Mouse (Mus musculus): ENCODE measurements around the gene Helz.

DNA sequence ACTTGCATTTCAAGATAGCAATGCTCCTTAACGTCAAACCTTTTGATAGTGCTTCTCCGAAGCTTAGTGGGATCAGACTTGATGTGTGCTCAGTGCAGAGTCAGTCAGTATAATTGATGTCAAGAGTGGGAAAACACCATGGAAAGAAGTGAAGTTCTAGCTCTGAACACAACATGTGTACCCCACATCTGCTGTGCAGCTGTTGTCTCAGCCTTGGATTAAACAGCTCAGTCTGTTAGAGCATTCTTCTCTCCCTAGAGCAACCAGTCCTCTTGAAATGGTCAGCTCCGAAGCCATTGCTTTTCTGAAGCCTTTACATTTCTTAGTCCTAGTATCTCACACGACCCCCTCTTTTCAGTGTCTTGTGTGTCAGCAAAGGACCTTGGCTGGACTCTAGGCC lies 121.2 kb downstream of the Helz start:
- TF ChIP-seq CTCF (IDR thresholded peaks at IDR 0.05; ENCODE audit: borderline replicate concordance, extremely low read depth, insufficient read depth, insufficient read length) (no peak), POLR2A (IDR thresholded peaks at IDR 0.05; ENCODE audit: borderline replicate concordance, extremely low read depth, insufficient read depth, insufficient read length, poor library complexity, severe bottlenecking) (no peak)

Data from brain, embryonic 14.5 days (tissue).